Comparison of ENCODE assay signal across 8 mouse cellular contexts in the genomic region with DNA sequence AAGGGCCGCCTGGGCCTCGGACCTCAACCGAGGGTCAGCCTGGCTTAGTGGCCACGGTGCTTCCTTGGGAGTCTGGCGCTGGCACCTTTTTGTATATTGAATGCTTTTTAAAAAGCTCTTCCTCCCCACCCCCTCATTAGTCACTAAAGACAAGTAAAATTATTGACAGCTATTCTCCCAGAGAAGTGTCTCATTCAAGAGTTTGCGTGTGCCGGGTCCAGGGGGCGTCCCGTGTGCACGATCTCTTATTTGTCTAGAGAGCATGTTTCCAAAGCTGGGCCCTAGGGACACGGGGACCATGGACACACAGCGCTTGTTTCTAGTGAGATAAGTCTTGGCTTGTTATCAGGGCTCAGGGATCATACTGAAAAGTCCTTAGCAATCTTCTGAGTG. TPM values are rescaled to one million over a fixed set of nuclear protein-coding genes. Genes with fewer than 3 reads are reported as not detected.
A peak's percentile ranks its signal among the peaks of the same experiment; 100 is the strongest.
DNase-seq lines count a peak whose midpoint lies in the region; ATAC-seq and TF ChIP-seq lines count a peak whose summit lies in the region.

No protein-coding gene starts in this region.

- H3K36me3 ChIP-seq in heart, embryonic 11.5 days (ENCODE audit: control insufficient read depth, insufficient read depth, low read length), result no peaks in the 10 kb centered on the region
- peaks cover 0 to 2% of the 10 kb centered on the region in 2 experiments; a peak in 1 of 4 replicates for H3K36me3 ChIP-seq in MEL (ENCODE audit: control insufficient read depth in 1 of 2, insufficient read depth in 2 of 2, low read length in 2 of 2)
- no peaks in the 10 kb centered on the region for H3K36me3 ChIP-seq in hindbrain, embryonic 15.5 days
- no peaks in the 10 kb centered on the region for H3K36me3 ChIP-seq in midbrain, embryonic 14.5 days (ENCODE audit: control insufficient read depth, insufficient read depth, low read length)

- no peak for TF ChIP-seq CTCF in MEL (IDR thresholded peaks at IDR 0.05 in 2 of 3, conservative IDR thresholded peaks at IDR 0.05 in 1 of 3; ENCODE audit: control insufficient read depth in 1 of 3, insufficient read depth in 1 of 3, low read depth in 2 of 3, low read length in 3 of 3, poor library complexity in 1 of 3, severe bottlenecking in 1 of 3)

- H3K79me2 ChIP-seq in MEL (ENCODE audit: control insufficient read depth, insufficient read depth, low read length, poor library complexity), result no peaks in the 10 kb centered on the region; the same call in 1 of the 2 replicates

- ATAC-seq in heart, embryonic 11.5 days (replicated peaks; ENCODE audit: insufficient number of reproducible peaks, low FRiP score, low TSS enrichment), result no peak
- ATAC-seq in hindbrain, embryonic 15.5 days (ENCODE audit: low FRiP score, low read depth), result no peak
- no peak for ATAC-seq in midbrain, embryonic 14.5 days (ENCODE audit: low FRiP score, low TSS enrichment)
- ATAC-seq in frontal cortex, adult (ENCODE audit: low TSS enrichment), result no peak

- intact Hi-C loops in heart, postnatal 14 days (cut with DNase I), result loop anchor here (1.0 to 10.0 kb wide), 5 partner anchors 79 to 362 kb away; partner anchors contain the start of genes Arfgap2 and Ddb2

- TF ChIP-seq POLR2A in MEL (IDR thresholded peaks at IDR 0.05; ENCODE audit: control insufficient read depth in 1 of 2, insufficient read depth in 1 of 2, low read depth in 1 of 2, low read length in 2 of 2, poor library complexity in 1 of 2), result no peak

- no peak for TF ChIP-seq RAD21 in MEL (IDR thresholded peaks at IDR 0.05; ENCODE audit: low read depth, low read length)

- no peaks in the 10 kb centered on the region for H3K9me3 ChIP-seq in heart, embryonic 11.5 days (replicated peaks; ENCODE audit: control insufficient read depth, low read length)
- H3K9me3 ChIP-seq in MEL (replicated peaks; ENCODE audit: insufficient read depth, low read length), result no peaks in the 10 kb centered on the region
- no peaks in the 10 kb centered on the region for H3K9me3 ChIP-seq in hindbrain, embryonic 15.5 days
- no peaks in the 10 kb centered on the region for H3K9me3 ChIP-seq in midbrain, embryonic 14.5 days (ENCODE audit: control insufficient read depth, low read length)

- no peaks in the 10 kb centered on the region for H3K27me3 ChIP-seq in heart, embryonic 11.5 days (ENCODE audit: control insufficient read depth, insufficient read depth, low read length)
- no peaks in the 10 kb centered on the region for H3K27me3 ChIP-seq in MEL (ENCODE audit: control insufficient read depth in 1 of 2, insufficient read depth in 2 of 2, low read length in 2 of 2)
- H3K27me3 ChIP-seq in hindbrain, embryonic 15.5 days, result peaks cover 6% of the 10 kb centered on the region; the same call in 1 of the 2 replicates
- no peaks in the 10 kb centered on the region for H3K27me3 ChIP-seq in midbrain, embryonic 14.5 days (ENCODE audit: control insufficient read depth, insufficient read depth, low read length)

- H3K27ac ChIP-seq in heart, embryonic 11.5 days (ENCODE audit: low read depth, low read length), result 0 out of 2 replicates have a peak overlapping the region, but pooled peaks have one; percentile 11
- no peak overlapping the region for H3K27ac ChIP-seq in MEL (ENCODE audit: control insufficient read depth, low read depth, low read length)
- H3K27ac ChIP-seq in hindbrain, embryonic 15.5 days (replicated peaks), result no peak overlapping the region
- no peak overlapping the region for H3K27ac ChIP-seq in midbrain, embryonic 14.5 days (replicated peaks; ENCODE audit: low read depth, low read length)

- H3K4me2 ChIP-seq in heart, embryonic 11.5 days, result peak overlapping the region; percentile 68
- H3K4me2 ChIP-seq in hindbrain, embryonic 15.5 days, result peak overlapping the region; percentile 70
- peak overlapping the region; percentile 59 for H3K4me2 ChIP-seq in midbrain, embryonic 14.5 days (ENCODE audit: low read length)

- WGBS in heart, embryonic 11.5 days (ENCODE audit: insufficient replicate concordance), result 27% methylated on average over 12 of the region's 12 CpGs
- WGBS in hindbrain, embryonic 15.5 days, result 29% methylated on average over 12 of the region's 12 CpGs
- 37% methylated on average over 12 of the region's 12 CpGs for WGBS in midbrain, embryonic 14.5 days

- no peak for TF ChIP-seq EP300 in MEL (IDR thresholded peaks at IDR 0.05; ENCODE audit: low read depth in 1 of 2, low read length in 2 of 2)

- peak overlapping the region; percentile 56 for H3K9ac ChIP-seq in heart, embryonic 11.5 days (ENCODE audit: low read depth, low read length)
- H3K9ac ChIP-seq in MEL (ENCODE audit: control insufficient read depth, low read depth, low read length, poor library complexity, severe bottlenecking), result peak overlapping the region; percentile 45; the same call in 1 of the 2 replicates
- H3K9ac ChIP-seq in hindbrain, embryonic 15.5 days, result peak overlapping the region; percentile 16; the same call in 1 of the 2 replicates
- H3K9ac ChIP-seq in midbrain, embryonic 14.5 days (replicated peaks; ENCODE audit: low read length), result peak overlapping the region; percentile 30; the same call in 1 of the 2 replicates

- H3K4me1 ChIP-seq in heart, embryonic 11.5 days (ENCODE audit: control insufficient read depth, insufficient read depth, low read length), result peaks cover 21% of the 10 kb centered on the region
- peaks cover 0 to 5% of the 10 kb centered on the region in 2 experiments; a peak in 1 of 4 replicates for H3K4me1 ChIP-seq in MEL (ENCODE audit: control insufficient read depth in 1 of 2, insufficient read depth in 2 of 2, low read length in 2 of 2)
- H3K4me1 ChIP-seq in hindbrain, embryonic 15.5 days (replicated peaks), result peaks cover 7% of the 10 kb centered on the region
- no peaks in the 10 kb centered on the region for H3K4me1 ChIP-seq in midbrain, embryonic 14.5 days (ENCODE audit: control insufficient read depth, insufficient read depth, low read length)

- DNase-seq in heart, postnatal 14 days, result no peak
- DNase-seq in MEL (ENCODE audit: low read depth, low spot score), result no peak
- DNase-seq in midbrain, embryonic 14.5 days, result peak; percentile 6
- no peak for DNase-seq in frontal cortex, postnatal 10 days (ENCODE audit: low spot score in 2 of 2)
- DNase-seq in thymus, adult 18-20 months, result no peak

- H3K4me3 ChIP-seq in heart, embryonic 11.5 days (ENCODE audit: low read depth, low read length), result peak overlapping the region; percentile 34
- peak overlapping the region in 1 of 2 experiments; percentile 41; a peak in 1 of 4 replicates for H3K4me3 ChIP-seq in MEL (ENCODE audit: control insufficient read depth in 1 of 2, insufficient read depth in 1 of 2, low read depth in 2 of 2, low read length in 2 of 2)
- peak overlapping the region; percentile 34 for H3K4me3 ChIP-seq in hindbrain, embryonic 15.5 days
- peak overlapping the region; percentile 29 for H3K4me3 ChIP-seq in midbrain, embryonic 14.5 days (replicated peaks; ENCODE audit: low read depth, low read length)

TF ChIP-seq in MEL, 35 proteins besides CTCF, POLR2A, EP300 and RAD21 (continues in another document):
- TF ChIP-seq TBP (IDR thresholded peaks at IDR 0.05; ENCODE audit: low read depth, low read length) (no peak), USF1 (IDR thresholded peaks at IDR 0.05; ENCODE audit: low read depth, low read length) (no peak), GATA1 (IDR thresholded peaks at IDR 0.05; ENCODE audit: low read depth, low read length) (no peak), NRF1 (IDR thresholded peaks at IDR 0.05; ENCODE audit: insufficient read depth, low read depth, low read length, poor library complexity, severe bottlenecking) (no peak), MAZ (IDR thresholded peaks at IDR 0.05; ENCODE audit: low read depth, low read length) (no peak), ZMIZ1 (IDR thresholded peaks at IDR 0.05; ENCODE audit: low read depth, low read length) (no peak), ETS1 (IDR thresholded peaks at IDR 0.05; ENCODE audit: low read depth, low read length) (no peak), POLR2AphosphoS2 (IDR thresholded peaks at IDR 0.05; ENCODE audit: low read length) (no peak), CHD1 (IDR thresholded peaks at IDR 0.05; ENCODE audit: low read depth, low read length) (no peak), TCF12 (IDR thresholded peaks at IDR 0.05; ENCODE audit: low read depth, low read length) (no peak), E2F4 (IDR thresholded peaks at IDR 0.05; ENCODE audit: borderline replicate concordance, low read depth, low read length) (no peak), MAFK (IDR thresholded peaks at IDR 0.05; ENCODE audit: borderline replicate concordance, low read depth, low read length) (no peak), SIN3A (IDR thresholded peaks at IDR 0.05; ENCODE audit: low read length) (no peak), NELFE (IDR thresholded peaks at IDR 0.05; ENCODE audit: low read depth, low read length) (no peak)

RNA-seq across cellular contexts. Expression of gene Mybpc3, which starts 2.4 kb away (rescaled TPM):
- polyA plus RNA-seq in heart, embryonic 11.5 days (2014; fragmentation: Nextera tagmentation; extraction: Ambion mirVana), result 470 and 665 TPM in 2 replicates
- total RNA-seq in heart, postnatal 14 days (2021), result 1,000 to 10,000 TPM; 1,701 to 1,920 TPM
- total RNA-seq in MEL (2012; rRNA removed), result 0.19 and 0.29 TPM in 2 replicates
- polyA plus RNA-seq in MEL (2012; ENCODE audit: insufficient read depth in 1 of 2, insufficient read length in 2 of 2, low read depth in 1 of 2, low replicate concordance in 2 of 2, missing spikeins in 1 of 2), result under 1 TPM in 1 of 2 experiments, not detected in 1; 0.50 TPM
- 0.05 TPM in 1 of 2 replicates, not detected in the other for polyA plus RNA-seq in hindbrain, embryonic 15.5 days (2015; fragmentation: Nextera tagmentation; extraction: Ambion mirVana)
- polyA plus RNA-seq in midbrain, embryonic 14.5 days (2014; fragmentation: Nextera tagmentation; extraction: Ambion mirVana), result not detected in 2 replicates

RNA-seq across cellular contexts. Expression of gene Spi1, which starts 33.4 kb away (rescaled TPM):
- 1.7 and 1.9 TPM in 2 replicates for polyA plus RNA-seq in heart, embryonic 11.5 days (2014; fragmentation: Nextera tagmentation; extraction: Ambion mirVana)
- total RNA-seq in heart, postnatal 14 days (2021), result 1 to 10 TPM; 4.1 TPM
- total RNA-seq in MEL (2012; rRNA removed), result 108 and 129 TPM in 2 replicates
- polyA plus RNA-seq in MEL (2012; ENCODE audit: insufficient read depth in 1 of 2, insufficient read length in 2 of 2, low read depth in 1 of 2, low replicate concordance in 2 of 2, missing spikeins in 1 of 2), result 100 to 1,000 TPM in 1 of 2 experiments, 10 to 100 TPM in 1; 95.9 to 142 TPM
- 3.8 and 5.6 TPM in 2 replicates for polyA plus RNA-seq in hindbrain, embryonic 15.5 days (2015; fragmentation: Nextera tagmentation; extraction: Ambion mirVana)
- polyA plus RNA-seq in midbrain, embryonic 14.5 days (2014; fragmentation: Nextera tagmentation; extraction: Ambion mirVana), result 1.2 and 2.4 TPM in 2 replicates

RNA-seq across cellular contexts. Expression of gene Slc39a13, which starts 45.4 kb away (rescaled TPM):
- polyA plus RNA-seq in heart, embryonic 11.5 days (2014; fragmentation: Nextera tagmentation; extraction: Ambion mirVana), result 34.0 and 36.3 TPM in 2 replicates
- total RNA-seq in heart, postnatal 14 days (2021), result 10 to 100 TPM; 24.7 to 25.5 TPM
- total RNA-seq in MEL (2012; rRNA removed), result 7.7 and 9.4 TPM in 2 replicates
- 10 to 100 TPM in 1 of 2 experiments, not detected in 1; 19.1 TPM for polyA plus RNA-seq in MEL (2012; ENCODE audit: insufficient read depth in 1 of 2, insufficient read length in 2 of 2, low read depth in 1 of 2, low replicate concordance in 2 of 2, missing spikeins in 1 of 2)
- polyA plus RNA-seq in hindbrain, embryonic 15.5 days (2015; fragmentation: Nextera tagmentation; extraction: Ambion mirVana), result 34.5 and 34.8 TPM in 2 replicates
- 21.9 and 26.7 TPM in 2 replicates for polyA plus RNA-seq in midbrain, embryonic 14.5 days (2014; fragmentation: Nextera tagmentation; extraction: Ambion mirVana)

Comparison
In these comparisons a context has a peak if more than half of its experiments do, and no peak if none do; other contexts are left out.
1. RNA of gene Mybpc3, which starts 2.4 kb away (polyA plus RNA-seq): 470 to 665 TPM in heart, embryonic 11.5 days; 0.50 TPM in MEL, not detected in midbrain, embryonic 14.5 days and 0.05 TPM in hindbrain, embryonic 15.5 days; every median in the first group is over 100 times any median in the second.
2. RNA of gene Spi1, which starts 33.4 kb away (polyA plus RNA-seq): 95.9 to 142 TPM in MEL; 3.8 to 5.6 TPM in hindbrain, embryonic 15.5 days, 1.2 to 2.4 TPM in midbrain, embryonic 14.5 days and 1.7 to 1.9 TPM in heart, embryonic 11.5 days; every median in the first group is over 10 times any median in the second.
3. Peak in every context shown above with its lines, with median percentiles within 50 percentile points of each other: H3K4me2 ChIP-seq and H3K9ac ChIP-seq.